Mouse (Mus musculus) CH12.LX (cell line): Measurements from ENCODE around the gene Serpina1b.
"Not testable (repeated sequence)": the region's sequence is repeated elsewhere in the genome, so short reads cannot be mapped to it uniquely, and the experiment has no call there.

Experiments used
- IRF4 ChIP-seq: IDR thresholded peaks from 2 replicates; pipeline ENCODE4 v1.6.1; 2014; ENCODE audit warnings: low read depth, mild to moderate bottlenecking, inconsistent platforms, low read length, improper control_type of control experiment
- MYC ChIP-seq: IDR thresholded peaks from 2 replicates; pipeline ENCODE4 v1.6.1; 2011; ENCODE audit warnings: low read depth, mild to moderate bottlenecking, improper control_type of control experiment, low read length

DNA sequence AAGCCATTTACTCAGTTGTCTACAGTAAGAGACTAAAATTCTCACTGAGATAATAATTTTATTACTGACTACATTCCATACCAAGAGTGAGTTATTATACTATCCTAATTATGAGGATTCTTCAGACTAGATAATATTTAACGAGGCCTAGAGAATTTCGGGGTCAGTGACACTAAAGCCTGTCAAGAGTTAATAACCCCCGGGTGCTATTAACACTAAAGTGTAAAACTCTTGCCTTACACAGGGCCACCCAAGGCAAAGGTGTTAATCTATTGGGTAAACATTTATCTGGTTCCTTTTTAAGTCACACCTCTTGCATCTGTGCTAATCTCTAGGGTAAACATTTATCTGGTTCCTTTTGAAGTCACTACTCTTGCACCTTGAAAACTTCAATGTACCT lies 69.9 kb downstream of the Serpina1b start:
- TF ChIP-seq IRF4, MYC: not testable (repeated sequence)
